Mouse (Mus musculus) heart, embryonic 10.5 days (tissue): ENCODE measurements around the gene Lysmd2. TPM values are rescaled to one million over a fixed set of nuclear protein-coding genes. Genes with fewer than 3 reads are reported as not detected.
"Not testable (repeated sequence)": the region's sequence is repeated elsewhere in the genome, so short reads cannot be mapped to it uniquely, and the experiment has no call there.

Experiments
- DNase-seq: peaks from one replicate; pipeline ENCODE4 v3.0.0-alpha.2; 2017; ENCODE audit warnings: low spot score
- H3K27ac ChIP-seq: fragments of 300-500 bp; sonication (generic); 2 replicates; pipeline ENCODE4 v1.5.1; 2016; ENCODE audit warnings: mild to moderate bottlenecking
- H3K27me3 ChIP-seq: fragments of 300-500 bp; sonication (generic); 2 replicates; pipeline ENCODE4 v1.6.1; 2016; ENCODE audit warnings: mild to moderate bottlenecking; ENCODE audit not compliant: poor library complexity, insufficient read depth, severe bottlenecking
- H3K36me3 ChIP-seq: fragments of 300-500 bp; sonication (generic); 2 replicates; pipeline ENCODE4 v1.6.1; 2016; ENCODE audit warnings: mild to moderate bottlenecking, moderate library complexity
- H3K4me1 ChIP-seq: fragments of 300-500 bp; sonication (generic); 2 replicates; pipeline ENCODE4 v1.6.1; 2016; ENCODE audit warnings: mild to moderate bottlenecking
- H3K4me3 ChIP-seq: fragments of 300-500 bp; sonication (generic); 2 replicates; pipeline ENCODE4 v1.5.1; 2016; ENCODE audit warnings: mild to moderate bottlenecking, moderate library complexity
- H3K9me3 ChIP-seq: fragments of 300-500 bp; sonication (generic); 2 replicates; pipeline ENCODE4 v1.6.1; 2016; ENCODE audit warnings: mild to moderate bottlenecking, moderate library complexity
- WGBS: fragments of 180-500 bp; shearing (Covaris S2); methylation state at CpG from one replicate; pipeline ENCODE4 v1.1.7; 2016; 5-methylcytosine and 5-hydroxymethylcytosine counted together
- polyA plus RNA-seq: library from polyadenylated mRNA; unstranded; fragments of >200 nt; fragmentation: Nextera tagmentation; extraction: Ambion mirVana; gene quantifications from 2 replicates; pipeline ENCODE4 v1.2.1, GENCODE M21; 2016

Gene Lysmd2
- polyA plus RNA-seq, 1 experiment from 2014 or later: 14.9 TPM

DNA sequence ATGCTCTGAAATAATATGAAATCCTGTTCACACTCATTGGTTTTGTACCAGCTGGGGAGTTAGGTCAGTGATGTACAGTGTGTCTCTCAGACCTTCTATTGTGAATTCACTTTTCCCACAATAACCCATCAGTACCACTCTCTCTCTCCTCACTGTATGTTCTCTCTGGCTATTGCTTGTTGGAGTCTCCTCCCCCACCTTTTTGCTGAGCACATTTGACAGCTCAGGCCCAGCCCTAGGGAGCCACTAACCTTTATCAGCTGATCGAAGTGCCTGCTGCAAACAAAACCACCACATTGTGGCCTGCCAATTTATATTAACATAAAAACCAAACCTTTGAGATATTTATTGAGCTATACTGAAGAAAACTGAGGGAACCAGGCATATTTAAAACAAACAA, 16.0 kb upstream of the Lysmd2 start:
- 32% methylated on average over 1 of the region's 1 CpGs for whole genome bisulfite sequencing
- Histone ChIP-seq H3K4me1 (peaks cover 5% of the 10 kb centered on the region; the same call in 1 of the 2 replicates), H3K36me3 (no peaks in the 10 kb centered on the region), H3K4me3 (no peak overlapping the region), H3K9me3 (no peaks in the 10 kb centered on the region), H3K27me3 (peaks cover 4% of the 10 kb centered on the region; the same call in 1 of the 2 replicates), H3K27ac (no peak overlapping the region)
- DNase-seq: no peak

DNA sequence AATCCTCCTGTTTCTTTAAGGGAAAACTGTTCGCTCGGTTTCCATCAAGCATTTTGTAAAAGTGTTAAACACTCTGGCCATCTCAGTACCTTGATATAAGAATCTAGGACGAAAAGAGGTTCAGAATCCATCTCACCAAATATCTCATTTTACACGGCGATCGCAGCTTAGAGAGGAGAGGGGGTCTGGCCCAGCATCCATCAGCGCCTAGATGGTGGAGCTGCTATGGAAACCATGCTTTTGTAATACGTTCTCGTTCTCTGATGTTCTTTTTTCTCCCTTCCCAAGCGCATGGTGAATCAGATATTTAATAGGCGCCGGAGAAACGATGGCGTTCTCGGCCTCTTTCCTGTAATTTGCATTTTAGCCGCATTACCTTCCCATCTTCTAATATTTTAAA, 15.6 kb upstream of the Lysmd2 start:
- Histone ChIP-seq H3K9me3 (no peaks in the 10 kb centered on the region), H3K36me3 (no peaks in the 10 kb centered on the region), H3K4me3 (peak overlapping the region; percentile 86), H3K4me1 (peaks cover 5% of the 10 kb centered on the region; the same call in 1 of the 2 replicates), H3K27me3 (peaks cover 4% of the 10 kb centered on the region; the same call in 1 of the 2 replicates), H3K27ac (no peak overlapping the region)
- WGBS: 27% methylated on average over 16 of the region's 16 CpGs
- no peak for DNase-seq

DNA sequence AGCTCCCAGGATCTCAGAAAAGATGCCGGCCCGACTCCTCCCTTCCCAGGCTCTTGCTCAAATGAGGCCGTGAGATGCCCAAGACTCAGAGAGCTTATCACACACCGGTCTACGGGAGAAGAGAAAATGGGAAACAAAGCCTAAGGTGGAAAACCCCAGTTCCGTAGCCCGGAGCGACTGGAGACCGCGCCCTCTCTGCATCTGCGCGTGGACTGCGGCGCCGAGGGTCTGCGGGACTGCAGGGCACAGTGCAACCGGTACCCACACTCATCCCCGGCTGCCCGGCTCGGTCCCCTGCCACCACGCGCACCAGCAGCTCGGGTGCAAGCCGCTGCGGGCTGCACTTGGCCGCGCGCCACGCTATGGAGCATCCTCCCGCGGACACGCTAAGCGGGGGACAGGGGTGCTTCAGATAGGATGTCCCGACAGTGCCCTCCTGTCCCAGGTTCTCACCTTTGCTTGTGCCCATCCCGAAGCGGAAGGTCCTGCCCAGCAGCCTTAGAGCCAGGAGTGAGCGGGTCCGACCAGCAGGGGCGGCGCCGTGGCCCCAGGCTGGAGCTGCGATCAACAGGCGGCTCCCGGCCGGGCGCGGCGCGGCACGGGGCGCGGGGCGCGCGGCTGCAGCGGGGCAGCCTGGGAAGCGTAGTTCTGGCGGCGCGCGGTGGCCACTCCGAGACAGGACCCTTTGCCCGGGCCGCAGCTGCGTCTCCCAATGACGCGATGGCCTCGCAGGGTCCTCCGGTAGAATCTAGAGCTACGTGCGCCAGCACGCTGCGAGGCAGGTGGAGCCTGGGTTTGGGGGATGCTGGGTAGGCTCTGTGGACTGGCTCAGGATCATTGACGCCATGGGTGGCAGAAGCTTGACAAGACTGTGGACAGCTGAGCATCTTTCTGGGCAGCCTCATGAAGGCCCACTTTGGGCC, 14.7 kb upstream of the Lysmd2 start, which contains the start of gene Tmod2:
Gene Tmod2 (minus strand): TSS at position 755 of the 923 bp plus-strand sequence.
- under 1% methylated on average over 74 of the region's 74 CpGs for WGBS
- Histone ChIP-seq H3K4me1 (peaks cover 5% of the 10 kb centered on the region; the same call in 1 of the 2 replicates), H3K27ac (peak within 1 kb of the TSS; percentile 82), H3K27me3 (peaks cover 4% of the 10 kb centered on the region; the same call in 1 of the 2 replicates), H3K36me3 (no peaks in the 10 kb centered on the region), H3K4me3 (peak within 1 kb of the TSS; percentile 86), H3K9me3 (no peaks in the 10 kb centered on the region)
- peak; percentile 77 for DNase-seq

DNA sequence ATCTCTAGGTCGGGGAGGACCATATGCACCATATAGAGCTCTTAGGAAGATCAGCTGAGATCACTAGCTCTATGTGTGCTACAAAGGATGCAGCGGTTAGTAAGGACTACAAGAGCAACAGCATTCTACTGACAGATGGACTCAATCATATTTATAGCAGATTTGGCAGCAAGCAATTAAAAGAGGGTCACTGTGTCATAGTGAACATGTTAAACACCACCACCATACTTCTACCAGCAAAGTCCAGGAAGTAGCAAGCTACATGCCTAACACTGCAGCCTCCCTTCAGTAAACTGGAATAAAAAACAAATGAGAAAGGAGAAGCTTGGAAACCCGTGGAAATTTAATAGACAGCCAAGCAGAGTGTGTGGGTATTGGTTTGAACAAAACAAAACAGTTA, 9.0 kb upstream of the Lysmd2 start:
- Histone ChIP-seq H3K27ac (no peak overlapping the region), H3K9me3 (no peaks in the 10 kb centered on the region), H3K4me3 (no peak overlapping the region), H3K27me3 (no peaks in the 10 kb centered on the region), H3K4me1 (no peaks in the 10 kb centered on the region), H3K36me3 (no peaks in the 10 kb centered on the region)
- 64% methylated on average over 3 of the region's 3 CpGs for WGBS
- DNase-seq: no peak

DNA sequence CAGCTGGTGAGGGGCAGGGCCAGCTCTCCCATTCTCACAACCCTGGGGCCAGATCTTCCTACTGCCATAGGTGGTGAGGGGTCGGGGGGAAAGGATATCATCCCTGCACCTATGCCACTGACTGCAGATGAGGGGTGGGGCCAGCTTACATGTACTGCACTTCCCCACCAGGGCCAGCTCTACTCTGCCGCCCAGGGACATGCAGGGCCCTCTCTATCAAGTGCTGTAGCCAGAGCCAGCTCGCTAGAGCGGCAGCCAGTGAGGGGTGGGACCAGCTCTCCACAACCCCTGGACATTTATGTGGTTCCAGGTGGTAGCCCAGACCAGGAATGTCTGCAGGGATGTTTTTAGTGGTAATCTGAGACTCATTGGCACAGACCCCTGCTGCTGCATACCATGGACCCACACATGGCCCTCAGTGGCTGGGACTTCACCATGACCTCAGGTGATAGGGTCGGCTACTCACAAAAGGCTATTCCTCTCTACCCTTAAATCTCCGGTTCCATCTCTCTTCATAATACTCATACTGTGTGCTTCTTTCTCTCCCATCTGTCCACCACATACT, 6.6 kb upstream of the Lysmd2 start:
- no peak overlapping the region for H3K27ac ChIP-seq
- H3K36me3 ChIP-seq: no peaks in the 10 kb centered on the region
- no peaks in the 10 kb centered on the region for H3K9me3 ChIP-seq
- WGBS: 81% methylated on average over 6 of the region's 6 CpGs
- no peak for DNase-seq
- no peak overlapping the region for H3K4me3 ChIP-seq
- H3K27me3 ChIP-seq: peaks cover 2% of the 10 kb centered on the region; the same call in 1 of the 2 replicates
- no peaks in the 10 kb centered on the region for H3K4me1 ChIP-seq

DNA sequence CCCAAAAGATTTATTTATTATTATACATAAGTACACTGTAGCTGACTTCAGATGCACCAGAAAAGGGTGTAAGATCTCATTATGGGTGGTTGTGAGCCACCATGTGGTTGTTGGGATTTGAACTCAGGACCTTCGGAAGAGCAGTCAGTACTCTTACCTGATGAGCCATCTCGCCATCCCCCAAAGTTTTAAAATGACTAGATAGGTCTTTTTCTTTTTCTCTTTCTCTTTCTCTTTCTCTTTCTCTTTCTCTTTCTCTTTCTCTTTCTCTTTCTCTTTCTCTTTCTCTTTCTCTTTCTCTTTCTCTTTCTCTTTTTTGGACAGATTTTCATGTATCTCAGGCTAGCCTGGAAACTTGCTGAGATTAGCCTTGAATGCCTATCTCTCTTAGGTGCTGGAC, 5.8 kb upstream of the Lysmd2 start:
- H3K27me3 ChIP-seq: peaks cover 10% of the 10 kb centered on the region; the same call in 1 of the 2 replicates
- H3K4me3 ChIP-seq, H3K9me3 ChIP-seq, H3K4me1 ChIP-seq, H3K36me3 ChIP-seq, H3K27ac ChIP-seq, DNase-seq: not testable (repeated sequence)
- WGBS: 91% methylated on average over 2 of the region's 2 CpGs

DNA sequence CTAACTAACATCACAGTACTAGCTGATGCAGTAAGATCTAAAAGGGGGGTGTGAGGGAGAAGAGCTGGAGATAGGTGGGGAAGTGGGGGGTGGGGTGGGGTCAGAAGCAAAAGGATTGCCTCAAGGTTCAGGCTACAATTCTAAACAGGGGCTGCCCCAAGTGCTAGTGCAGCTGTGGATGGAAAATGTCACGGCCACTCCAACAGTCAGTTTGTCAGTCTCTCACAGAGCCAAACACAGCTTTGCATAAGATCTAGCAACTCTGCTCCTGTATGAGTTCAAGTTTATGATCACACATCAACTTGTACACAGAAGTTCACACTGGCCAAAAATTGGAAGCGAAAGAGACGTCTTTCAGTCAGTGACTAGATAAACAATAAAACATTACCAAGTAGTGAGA, 4.1 kb upstream of the Lysmd2 start:
- Histone ChIP-seq H3K27me3 (peaks cover 15% of the 10 kb centered on the region; the same call in 1 of the 2 replicates), H3K4me3 (no peak overlapping the region), H3K27ac (no peak overlapping the region), H3K9me3 (no peaks in the 10 kb centered on the region), H3K36me3 (no peaks in the 10 kb centered on the region), H3K4me1 (peaks cover 4% of the 10 kb centered on the region)
- WGBS: 73% methylated on average over 3 of the region's 3 CpGs
- no peak for DNase-seq

DNA sequence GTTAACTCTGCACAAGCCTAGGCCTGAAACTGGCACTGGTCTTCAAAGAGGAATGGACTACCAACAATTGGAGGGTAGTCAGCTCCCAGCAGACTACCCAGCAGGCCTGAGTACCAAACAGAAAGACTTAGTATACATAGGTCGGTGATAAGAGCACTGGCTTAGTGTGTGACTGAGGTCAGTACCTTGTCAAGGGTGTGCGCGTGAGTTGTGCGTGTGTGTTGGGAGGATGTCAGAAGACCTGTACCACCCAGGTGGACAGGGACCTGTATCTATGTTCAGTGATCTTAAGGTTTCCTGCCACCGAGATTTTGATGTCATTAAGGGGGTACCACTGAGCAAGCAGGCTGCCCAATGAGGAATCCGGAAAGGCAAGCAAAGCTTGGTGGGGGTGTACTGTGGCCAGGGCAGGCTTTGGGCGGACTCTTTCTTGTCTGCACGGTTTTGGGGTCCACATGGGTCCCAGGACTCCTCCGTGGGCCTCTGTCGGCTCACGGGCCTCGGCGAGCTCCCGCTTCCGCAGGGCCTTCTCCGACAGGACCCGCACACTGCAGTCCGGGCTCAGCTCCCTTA, 472 bp upstream of the Lysmd2 start:
- H3K4me1 ChIP-seq: peaks cover 4% of the 10 kb centered on the region
- DNase-seq: no peak
- H3K9me3 ChIP-seq: no peaks in the 10 kb centered on the region
- H3K27me3 ChIP-seq: peaks cover 15% of the 10 kb centered on the region; the same call in 1 of the 2 replicates
- WGBS: 13% methylated on average over 18 of the region's 18 CpGs
- H3K4me3 ChIP-seq: peak overlapping the region; percentile 89
- H3K27ac ChIP-seq: peak overlapping the region; percentile 96
- no peaks in the 10 kb centered on the region for H3K36me3 ChIP-seq

DNA sequence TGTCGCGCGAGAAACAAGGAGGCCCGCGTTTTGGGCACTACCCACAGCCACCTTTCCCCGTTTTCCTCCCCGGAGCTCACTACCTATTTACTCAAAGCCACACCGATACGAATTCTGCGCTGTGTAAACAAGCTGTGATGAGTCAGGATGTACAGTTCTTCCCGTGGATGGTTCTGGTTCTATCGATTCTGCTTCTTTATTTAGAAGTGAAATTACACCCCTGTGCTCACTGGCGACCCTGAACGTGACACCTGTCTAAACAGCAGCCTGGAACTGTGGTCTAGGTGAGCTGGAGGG, 715 bp downstream of the Lysmd2 start:
- Histone ChIP-seq H3K4me1 (peaks cover 6% of the 10 kb centered on the region), H3K4me3 (peak overlapping the region; percentile 89), H3K36me3 (no peaks in the 10 kb centered on the region), H3K27ac (peak overlapping the region; percentile 96), H3K9me3 (no peaks in the 10 kb centered on the region), H3K27me3 (peaks cover 15% of the 10 kb centered on the region; the same call in 1 of the 2 replicates)
- WGBS: 2% methylated on average over 14 of the region's 14 CpGs
- no peak for DNase-seq

DNA sequence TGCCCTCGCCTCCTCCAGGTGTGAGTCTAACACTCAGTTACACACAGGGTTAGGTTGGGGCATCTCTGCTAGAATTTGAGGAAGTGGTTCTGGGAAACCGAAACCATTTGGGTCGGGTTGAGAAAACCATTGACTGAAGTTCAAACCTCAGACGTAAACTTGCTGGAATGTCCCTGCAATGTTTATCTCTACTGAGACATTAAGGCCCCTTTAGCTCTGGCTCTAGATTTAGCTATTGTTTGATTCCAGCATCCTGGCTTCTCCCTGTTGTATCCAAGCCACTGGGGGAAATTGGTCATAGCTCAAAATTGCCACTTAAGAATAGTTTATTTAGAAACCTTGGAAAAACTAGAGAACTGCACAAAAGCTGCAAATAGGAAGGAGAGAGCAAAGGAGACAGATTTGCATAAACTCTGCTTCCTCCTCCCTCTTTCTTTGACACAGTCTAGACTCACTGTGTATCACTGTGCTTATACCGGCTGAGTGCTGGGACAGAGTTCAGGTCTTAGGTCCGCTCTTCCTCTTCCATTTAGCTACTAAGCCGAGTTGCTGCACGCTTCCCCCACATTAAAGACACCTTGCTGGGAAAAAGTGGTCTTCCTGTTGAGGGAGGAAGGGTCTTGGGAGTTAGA, 5.4 kb downstream of the Lysmd2 start:
- DNase-seq: no peak
- H3K4me1 ChIP-seq: peaks cover 2% of the 10 kb centered on the region; the same call in 1 of the 2 replicates
- H3K36me3 ChIP-seq: no peaks in the 10 kb centered on the region
- H3K4me3 ChIP-seq: no peak overlapping the region
- no peaks in the 10 kb centered on the region for H3K27me3 ChIP-seq
- 72% methylated on average over 8 of the region's 8 CpGs for WGBS
- no peak overlapping the region for H3K27ac ChIP-seq
- no peaks in the 10 kb centered on the region for H3K9me3 ChIP-seq

DNA sequence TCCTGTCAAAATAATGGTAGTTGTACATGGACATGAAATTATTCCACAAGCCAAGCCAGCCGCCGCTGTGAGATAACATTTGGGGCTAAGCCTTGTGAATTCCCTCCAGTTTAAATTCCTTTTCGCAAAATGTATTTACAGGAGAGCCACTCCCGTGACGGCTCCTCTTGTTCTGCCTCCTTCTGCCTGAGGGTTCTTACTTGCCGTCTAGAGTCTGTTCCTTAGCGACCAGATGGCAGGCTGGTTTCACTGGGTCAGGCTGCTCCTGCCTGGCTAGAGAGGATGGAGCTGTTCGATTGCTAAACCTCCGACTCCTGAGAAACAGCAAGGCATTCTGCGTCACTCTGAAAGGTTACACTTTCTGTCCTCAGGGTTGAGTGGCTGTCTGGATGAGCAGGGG, 6.6 kb downstream of the Lysmd2 start:
- Histone ChIP-seq H3K36me3 (no peaks in the 10 kb centered on the region), H3K27ac (no peak overlapping the region), H3K27me3 (no peaks in the 10 kb centered on the region), H3K9me3 (no peaks in the 10 kb centered on the region), H3K4me1 (0 out of 2 replicates have a peak, but pooled peaks cover 2% of the 10 kb centered on the region), H3K4me3 (no peak overlapping the region)
- no peak for DNase-seq
- WGBS: 61% methylated on average over 10 of the region's 10 CpGs

DNA sequence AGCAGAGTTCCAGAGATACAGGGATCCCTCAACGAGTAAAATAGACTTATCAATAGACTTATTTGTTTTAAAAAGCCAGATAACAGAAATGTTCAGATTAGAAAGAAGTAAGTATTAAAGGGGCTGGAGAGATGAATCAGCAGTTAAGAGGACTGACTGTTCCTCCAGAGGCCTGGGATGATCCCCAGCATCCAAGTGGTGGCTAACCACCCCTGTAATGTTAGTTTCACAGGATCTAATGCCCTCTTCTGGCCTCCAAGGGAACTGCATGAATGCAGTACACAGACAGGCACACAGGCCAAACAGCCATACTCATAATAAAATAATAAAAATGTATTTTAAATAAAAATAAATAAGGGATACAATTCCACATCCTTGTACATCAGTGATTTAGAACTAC, 7.4 kb downstream of the Lysmd2 start:
- H3K4me3 ChIP-seq: no peak overlapping the region
- no peak for DNase-seq
- no peaks in the 10 kb centered on the region for H3K36me3 ChIP-seq
- 0 out of 2 replicates have a peak, but pooled peaks cover 2% of the 10 kb centered on the region for H3K4me1 ChIP-seq
- no peaks in the 10 kb centered on the region for H3K27me3 ChIP-seq
- no peaks in the 10 kb centered on the region for H3K9me3 ChIP-seq
- 46% methylated on average over 1 of the region's 1 CpGs for WGBS
- no peak overlapping the region for H3K27ac ChIP-seq
